Mouse (Mus musculus) embryonic facial prominence, embryonic 12.5 days (tissue): ENCODE measurements around the gene Gad2. TPM values are rescaled to one million over a fixed set of nuclear protein-coding genes. Genes with fewer than 3 reads are reported as not detected.
A peak's percentile ranks its signal among the peaks of the same experiment; 100 is the strongest.

Experiments used
- ATAC-seq: fragments of 200-750 bp; cut with Nextera tagmentation; 2 replicates; pipeline ENCODE4 v1.8.0; 2017; ENCODE audit not compliant: insufficient number of reproducible peaks, insufficient read depth, low FRiP score, low TSS enrichment
- H3K27ac ChIP-seq: fragments of 300-500 bp; sonication (generic); 2 replicates; pipeline ENCODE4 v1.5.1; 2016; ENCODE audit warnings: mild to moderate bottlenecking
- H3K27me3 ChIP-seq: fragments of 300-500 bp; sonication (generic); 2 replicates; pipeline ENCODE4 v1.6.1; 2016; ENCODE audit warnings: mild to moderate bottlenecking, moderate library complexity
- H3K36me3 ChIP-seq: fragments of 300-500 bp; sonication (generic); 2 replicates; pipeline ENCODE4 v1.6.1; 2016; ENCODE audit warnings: mild to moderate bottlenecking
- H3K4me1 ChIP-seq: fragments of 300-500 bp; sonication (generic); 2 replicates; pipeline ENCODE4 v1.6.1; 2016
- H3K4me2 ChIP-seq: fragments of 300-500 bp; sonication (generic); replicated peaks from 2 replicates; pipeline ENCODE4 v1.6.1; 2016; ENCODE audit warnings: mild to moderate bottlenecking, moderate library complexity
- H3K4me3 ChIP-seq: fragments of 300-500 bp; sonication (generic); 2 replicates; pipeline ENCODE4 v1.5.1; 2016; ENCODE audit warnings: mild to moderate bottlenecking
- H3K9ac ChIP-seq: fragments of 300-500 bp; sonication (generic); 2 replicates; pipeline ENCODE4 v1.6.1; 2016; ENCODE audit warnings: mild to moderate bottlenecking, moderate library complexity
- H3K9me3 ChIP-seq: fragments of 300-500 bp; sonication (generic); 2 replicates; pipeline ENCODE4 v1.6.1; 2016; ENCODE audit warnings: mild to moderate bottlenecking, moderate library complexity
- WGBS: fragments of 180-500 bp; shearing (Covaris S2); methylation state at CpG from one replicate; pipeline ENCODE4 v1.1.7; 2016; 5-methylcytosine and 5-hydroxymethylcytosine counted together
- polyA plus RNA-seq: library from polyadenylated mRNA; unstranded; fragments of >200 nt; fragmentation: Nextera tagmentation; extraction: Ambion mirVana; gene quantifications from 2 replicates; pipeline ENCODE4 v1.2.1, GENCODE M21; 2016

The Gad2 gene
- polyA plus RNA-seq, 1 experiment from 2014 or later, result 2.4 TPM

DNA sequence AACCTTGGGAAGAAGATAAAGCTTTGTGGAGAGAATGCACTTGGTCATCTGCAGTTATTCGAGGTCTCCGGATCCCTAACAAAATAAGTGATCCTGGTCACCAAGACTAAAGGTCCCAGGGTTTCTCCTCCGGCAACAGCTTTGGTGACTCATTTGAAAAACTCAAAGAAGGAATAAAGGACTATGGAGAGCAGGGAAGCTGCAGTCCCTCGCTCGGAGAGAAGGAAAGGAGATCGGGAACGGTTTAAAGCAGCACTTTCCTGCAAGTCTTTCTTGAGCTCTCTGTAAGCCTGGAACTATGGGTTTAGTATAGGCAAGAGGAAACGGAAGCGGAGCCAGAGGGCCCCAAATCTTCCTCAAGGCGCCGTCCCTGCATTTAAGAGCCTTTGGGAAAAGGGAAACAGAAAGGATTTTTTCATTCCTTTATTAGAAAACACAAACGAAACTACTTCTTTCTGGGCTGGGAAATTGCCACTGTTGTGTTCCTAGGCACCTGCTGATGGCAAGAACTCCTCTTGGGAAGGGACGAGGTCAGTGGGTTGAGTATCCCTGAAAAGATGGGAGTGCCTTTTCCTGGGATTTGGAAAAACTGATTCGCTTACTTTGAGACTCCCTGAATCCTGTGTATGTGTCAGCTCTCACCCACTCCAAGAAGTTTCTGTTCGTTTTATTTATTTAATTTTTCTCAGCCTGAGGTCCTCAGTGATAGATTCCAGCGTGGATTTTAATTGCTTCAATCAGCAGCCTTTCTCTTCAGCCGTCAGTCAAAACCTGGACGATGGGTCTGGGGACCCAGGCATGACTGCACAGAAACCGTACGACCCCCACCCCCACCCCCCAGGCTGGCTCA is 802 bp upstream of the Gad2 start:
- H3K4me2 ChIP-seq, result peak overlapping the region; percentile 65
- peak overlapping the region; percentile 39; the same call in 1 of the 2 replicates for H3K4me3 ChIP-seq
- H3K27ac ChIP-seq, result no peak overlapping the region

DNA sequence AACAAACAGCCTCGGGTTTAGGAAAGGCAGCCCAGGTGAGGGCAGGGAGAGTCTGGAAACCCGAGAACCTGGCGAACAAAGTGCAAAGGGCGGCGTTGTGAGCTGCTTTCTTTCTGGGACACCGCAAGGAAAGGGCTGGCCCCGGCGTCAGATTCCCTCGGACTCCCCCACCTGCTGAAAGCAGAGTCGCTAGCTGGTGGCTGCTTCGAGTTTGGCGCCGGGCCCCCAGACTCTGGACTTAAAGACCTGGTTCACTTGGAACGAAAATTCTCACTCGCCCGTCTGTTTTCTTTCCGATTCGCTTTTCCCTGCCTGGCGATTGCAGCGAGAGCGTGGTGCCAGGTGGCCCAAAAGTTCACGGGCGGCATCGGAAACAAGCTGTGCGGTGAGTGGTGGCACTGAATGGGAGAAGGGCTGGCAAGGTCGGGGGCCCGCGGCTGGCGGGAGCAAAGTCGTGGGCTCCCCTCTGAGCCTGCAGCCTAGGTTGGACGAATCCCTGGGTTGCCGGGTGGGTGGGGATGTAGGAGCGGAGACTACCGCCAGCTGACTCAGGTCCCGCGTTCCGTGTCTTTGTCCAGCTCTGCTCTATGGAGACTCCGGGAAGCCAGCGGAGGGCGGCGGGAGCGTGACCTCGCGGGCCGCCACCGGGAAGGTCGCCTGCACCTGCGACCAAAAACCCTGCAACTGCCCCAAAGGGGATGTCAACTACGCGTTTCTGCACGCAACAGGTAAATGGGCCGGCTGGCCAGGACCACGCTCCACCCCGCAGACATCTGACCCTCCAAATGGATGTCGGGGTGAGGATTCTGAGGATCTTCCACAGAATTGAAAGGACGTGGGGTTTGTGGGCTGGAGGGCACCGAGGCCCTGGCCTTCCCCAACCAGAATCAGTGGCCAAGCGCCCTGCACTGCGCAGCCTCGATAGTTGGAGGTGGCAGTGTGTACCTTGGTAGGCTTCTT is 1.4 kb downstream of the Gad2 start:
- Histone ChIP-seq H3K4me3 (peak overlapping the region; percentile 39), H3K9me3 (no peaks in the 10 kb centered on the region), H3K36me3 (no peaks in the 10 kb centered on the region), H3K9ac (no peak overlapping the region), H3K27ac (no peak overlapping the region), H3K4me1 (peaks cover 19% of the 10 kb centered on the region; the same call in 1 of the 2 replicates), H3K4me2 (peak overlapping the region; percentile 65), H3K27me3 (peaks cover 94% of the 10 kb centered on the region)
- ATAC-seq, result no peak
- WGBS, result under 1% methylated on average over 60 of the region's 60 CpGs

More for the DNA sequence above, 802 bp upstream of the Gad2 start:
- Histone ChIP-seq H3K9ac (no peak overlapping the region), H3K36me3 (no peaks in the 10 kb centered on the region), H3K27me3 (peaks cover 92% of the 10 kb centered on the region), H3K9me3 (no peaks in the 10 kb centered on the region), H3K4me1 (peaks cover 19% of the 10 kb centered on the region; the same call in 1 of the 2 replicates)
- WGBS, result 3% methylated on average over 20 of the region's 20 CpGs
- no peak for ATAC-seq

DNA sequence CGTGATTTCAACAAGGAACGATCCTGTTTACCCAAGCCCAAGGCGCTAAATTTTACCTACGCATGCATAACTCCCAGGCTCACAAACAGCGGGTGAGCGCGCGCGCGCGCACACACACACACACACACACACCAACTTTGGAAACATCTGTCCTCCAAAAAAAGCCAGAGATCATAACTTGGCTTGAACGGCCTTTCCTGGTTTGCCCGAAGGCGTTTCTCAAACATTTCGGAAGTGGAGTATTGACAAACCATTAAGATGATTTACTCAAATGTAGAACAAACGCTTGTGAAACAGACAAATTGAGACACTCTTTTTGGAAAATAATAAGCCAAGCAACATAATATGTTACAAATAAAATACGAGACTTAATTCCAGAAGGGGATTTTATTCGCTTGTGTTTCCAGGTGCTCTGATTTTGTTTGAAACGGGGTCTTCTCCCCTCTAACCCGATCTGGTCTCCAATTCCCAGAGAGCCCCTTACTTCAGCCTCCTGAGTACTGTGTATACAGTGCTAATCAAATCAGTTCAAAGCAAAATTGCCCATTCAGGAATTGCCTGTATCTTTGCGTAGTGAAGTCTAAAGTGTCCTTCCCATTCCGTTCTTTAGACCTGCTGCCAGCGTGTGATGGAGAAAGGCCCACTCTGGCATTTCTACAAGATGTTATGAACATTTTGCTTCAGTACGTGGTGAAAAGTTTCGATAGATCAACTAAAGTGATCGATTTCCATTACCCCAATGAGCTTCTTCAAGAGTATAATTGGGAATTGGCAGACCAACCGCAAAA is 2.4 kb downstream of the Gad2 start:
- H3K27me3 ChIP-seq, result peaks cover 84% of the 10 kb centered on the region
- peaks cover 19% of the 10 kb centered on the region; the same call in 1 of the 2 replicates for H3K4me1 ChIP-seq
- no peak for ATAC-seq
- H3K27ac ChIP-seq, result no peak overlapping the region
- H3K36me3 ChIP-seq, result no peaks in the 10 kb centered on the region
- 3% methylated on average over 27 of the region's 27 CpGs for WGBS
- no peak overlapping the region for H3K9ac ChIP-seq
- peak overlapping the region; percentile 39 for H3K4me3 ChIP-seq
- no peak overlapping the region for H3K4me2 ChIP-seq
- no peaks in the 10 kb centered on the region for H3K9me3 ChIP-seq

DNA sequence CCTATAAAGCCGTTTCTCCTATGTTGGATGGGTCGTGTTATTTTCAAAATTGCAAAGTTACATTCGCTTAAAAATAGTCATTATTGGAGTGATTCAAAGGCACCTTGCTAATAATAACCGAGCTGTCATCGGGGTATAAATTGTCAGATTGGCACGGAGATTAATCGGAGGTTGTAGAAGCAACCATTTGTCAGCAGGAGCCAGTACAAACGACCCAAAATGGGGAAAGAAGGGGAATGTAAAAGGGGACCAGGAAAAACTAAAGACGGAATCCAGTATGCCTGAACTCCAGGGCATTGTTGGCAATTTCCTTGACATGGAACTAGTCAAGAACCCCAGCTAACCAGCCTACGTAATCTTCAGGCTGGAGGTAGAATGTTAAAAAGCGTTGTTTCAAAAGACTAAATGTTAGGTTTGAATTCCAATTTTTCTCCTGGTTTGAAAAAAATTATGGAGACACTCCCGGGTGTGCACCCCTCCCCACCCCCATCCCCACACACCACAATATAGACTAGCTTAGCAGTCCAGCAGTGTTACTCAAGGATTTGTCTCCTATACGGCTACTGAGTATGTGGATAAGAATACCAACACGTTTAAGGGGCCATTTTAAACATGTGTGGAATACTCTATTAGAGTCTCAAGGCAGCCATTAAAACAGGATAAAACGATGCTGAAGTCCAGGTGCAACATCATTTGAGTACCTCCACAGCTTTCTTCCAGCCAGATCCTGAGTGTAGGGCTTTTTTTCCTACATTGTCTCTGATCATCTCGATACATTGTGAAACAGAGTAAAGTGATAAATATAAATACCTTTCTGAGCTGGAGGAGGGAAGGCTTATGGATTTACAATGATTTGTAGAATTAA is 3.3 kb downstream of the Gad2 start:
- 9% methylated on average over 16 of the region's 16 CpGs for WGBS
- Histone ChIP-seq H3K4me2 (no peak overlapping the region), H3K36me3 (no peaks in the 10 kb centered on the region), H3K9me3 (no peaks in the 10 kb centered on the region), H3K9ac (no peak overlapping the region), H3K27ac (no peak overlapping the region), H3K27me3 (peaks cover 74% of the 10 kb centered on the region), H3K4me1 (peaks cover 19% of the 10 kb centered on the region; the same call in 1 of the 2 replicates), H3K4me3 (no peak overlapping the region)
- no peak for ATAC-seq

DNA sequence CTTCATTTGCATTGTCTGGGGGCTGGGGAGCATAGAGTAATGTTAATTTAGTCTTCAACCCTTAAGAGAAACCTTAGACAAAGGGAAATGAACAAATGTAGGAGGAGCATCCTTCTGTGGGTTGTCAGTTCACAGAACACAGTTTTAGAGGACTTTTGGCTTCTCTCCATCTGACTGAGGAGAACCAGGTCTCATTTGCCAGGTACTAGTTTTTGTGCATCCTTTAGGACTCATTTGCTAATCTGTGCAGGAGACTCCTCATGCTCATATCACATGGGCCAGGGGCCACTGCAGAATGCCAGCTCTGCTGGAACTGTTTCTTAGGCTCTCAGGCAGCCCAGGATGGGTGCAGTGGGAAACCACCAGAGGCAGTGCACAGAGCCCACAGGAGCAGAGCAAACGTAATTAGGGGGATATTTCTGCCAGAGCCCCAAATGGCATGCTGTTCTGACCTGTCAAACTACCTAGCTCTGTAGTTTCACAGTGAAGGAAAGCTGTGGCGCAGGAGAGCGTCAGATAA is 5.2 kb downstream of the Gad2 start:
- WGBS, result 22% methylated on average over 3 of the region's 3 CpGs
- Histone ChIP-seq H3K27me3 (peaks cover 59% of the 10 kb centered on the region), H3K4me3 (no peak overlapping the region), H3K36me3 (no peaks in the 10 kb centered on the region), H3K27ac (no peak overlapping the region), H3K9ac (no peak overlapping the region), H3K4me1 (peaks cover 12% of the 10 kb centered on the region; the same call in 1 of the 2 replicates), H3K9me3 (no peaks in the 10 kb centered on the region), H3K4me2 (no peak overlapping the region)
- ATAC-seq, result no peak

DNA sequence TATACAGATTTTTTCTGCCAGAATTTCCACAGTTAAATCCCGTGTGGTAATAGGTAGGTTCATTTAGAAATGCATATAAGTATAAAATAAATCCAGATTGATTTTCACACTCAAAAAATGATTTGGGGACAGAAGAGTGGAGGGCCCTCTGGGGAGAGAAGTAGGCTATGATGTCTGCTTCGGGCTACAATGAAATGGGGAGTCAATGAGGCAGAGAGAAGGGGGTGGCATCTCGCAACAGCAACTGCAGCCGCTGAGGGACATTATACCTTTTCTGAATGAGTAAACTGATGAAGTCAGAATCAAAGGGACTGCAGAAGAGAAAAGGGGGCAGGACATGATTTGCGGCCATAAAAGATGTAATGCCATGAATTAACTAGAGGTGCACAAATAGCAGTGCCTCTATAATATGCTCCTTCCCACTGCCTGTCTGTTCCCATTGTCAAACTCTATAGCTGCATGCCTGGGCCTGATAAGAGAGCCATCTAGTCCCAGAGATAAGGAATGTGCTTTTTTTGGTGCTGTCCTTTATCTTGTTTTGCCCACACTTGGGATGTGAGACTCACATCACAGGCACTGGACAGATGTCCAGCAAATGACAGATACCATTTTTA is 5.9 kb downstream of the Gad2 start:
- peaks cover 52% of the 10 kb centered on the region for H3K27me3 ChIP-seq
- no peak overlapping the region for H3K27ac ChIP-seq
- H3K4me2 ChIP-seq, result no peak overlapping the region
- peaks cover 5% of the 10 kb centered on the region; the same call in 1 of the 2 replicates for H3K4me1 ChIP-seq
- H3K4me3 ChIP-seq, result no peak overlapping the region
- no peaks in the 10 kb centered on the region for H3K36me3 ChIP-seq
- no peak for ATAC-seq
- 33% methylated on average over 5 of the region's 5 CpGs for WGBS
- no peaks in the 10 kb centered on the region for H3K9me3 ChIP-seq
- H3K9ac ChIP-seq, result no peak overlapping the region

DNA sequence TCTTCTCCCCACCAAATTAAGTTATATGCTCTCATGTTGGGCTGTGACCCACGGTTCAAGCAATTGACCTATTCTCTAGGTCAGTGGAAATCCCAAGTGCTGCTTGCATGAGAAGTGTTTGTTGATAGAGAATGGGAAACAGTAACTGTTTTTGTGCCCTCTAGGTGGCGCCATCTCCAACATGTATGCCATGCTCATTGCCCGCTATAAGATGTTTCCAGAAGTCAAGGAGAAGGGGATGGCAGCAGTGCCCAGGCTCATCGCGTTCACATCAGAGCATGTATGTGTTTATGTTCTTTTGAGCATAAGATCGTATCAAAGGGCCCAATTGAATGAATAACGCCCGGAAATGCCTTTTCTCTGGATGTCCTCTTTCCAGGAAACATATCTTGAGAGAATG is 12.8 kb downstream of the Gad2 start:
- no peak overlapping the region for H3K27ac ChIP-seq
- no peak for ATAC-seq
- WGBS, result 44% methylated on average over 8 of the region's 8 CpGs

DNA sequence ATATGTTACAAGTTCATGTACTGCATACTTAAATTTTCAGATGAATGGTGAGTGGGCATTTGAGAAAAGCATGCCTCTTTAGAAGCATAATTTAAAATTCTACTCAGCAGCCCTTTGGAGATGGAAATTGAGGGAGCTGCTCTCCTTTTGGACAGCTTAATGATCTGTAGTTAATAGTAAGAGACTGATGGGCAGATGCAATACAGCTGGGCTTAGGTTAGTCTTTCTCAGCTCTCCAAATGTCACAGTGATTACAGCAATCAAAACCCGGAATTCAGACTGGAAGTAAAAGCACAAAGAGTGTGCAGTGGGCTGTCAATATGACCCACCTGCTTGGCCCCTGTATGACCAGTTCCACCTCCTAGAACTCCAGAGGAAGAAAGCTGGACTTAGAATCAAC is 24.1 kb downstream of the Gad2 start:
- no peaks in the 10 kb centered on the region for H3K36me3 ChIP-seq
- H3K4me1 ChIP-seq, result no peaks in the 10 kb centered on the region
- no peak overlapping the region for H3K9ac ChIP-seq
- H3K4me3 ChIP-seq, result no peak overlapping the region
- ATAC-seq, result no peak
- H3K9me3 ChIP-seq, result no peaks in the 10 kb centered on the region
- no peak overlapping the region for H3K4me2 ChIP-seq
- no peaks in the 10 kb centered on the region for H3K27me3 ChIP-seq
- WGBS, result 57% methylated on average over 1 of the region's 1 CpGs
- no peak overlapping the region for H3K27ac ChIP-seq

More for the DNA sequence above, 12.8 kb downstream of the Gad2 start:
- Histone ChIP-seq H3K4me3 (no peak overlapping the region), H3K4me1 (no peaks in the 10 kb centered on the region), H3K9me3 (no peaks in the 10 kb centered on the region), H3K4me2 (no peak overlapping the region), H3K36me3 (no peaks in the 10 kb centered on the region), H3K9ac (no peak overlapping the region), H3K27me3 (0 out of 2 replicates have a peak, but pooled peaks cover 3% of the 10 kb centered on the region)

DNA sequence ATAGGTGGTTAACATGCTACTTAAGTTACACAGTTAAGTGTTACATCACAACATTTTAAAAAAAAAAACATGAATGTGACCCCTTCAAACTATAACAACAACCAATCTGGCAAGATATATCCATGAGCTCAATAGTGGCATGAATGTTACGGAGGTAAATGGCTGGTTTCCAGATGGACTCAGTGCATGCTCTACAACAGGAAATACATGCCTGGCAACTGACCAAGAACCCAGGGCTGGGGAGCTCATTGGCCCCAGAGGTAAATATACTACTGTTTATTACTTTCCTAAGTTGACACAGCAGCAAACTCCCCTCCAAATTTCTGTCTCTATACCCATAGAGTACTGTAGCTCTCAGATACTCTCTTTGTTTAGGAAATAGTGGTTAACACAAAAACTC is 26.4 kb downstream of the Gad2 start:
- H3K9ac ChIP-seq, result no peak overlapping the region
- 64% methylated on average over 1 of the region's 1 CpGs for WGBS
- no peaks in the 10 kb centered on the region for H3K9me3 ChIP-seq
- no peaks in the 10 kb centered on the region for H3K36me3 ChIP-seq
- no peak for ATAC-seq
- no peak overlapping the region for H3K27ac ChIP-seq
- no peak overlapping the region for H3K4me2 ChIP-seq
- no peaks in the 10 kb centered on the region for H3K27me3 ChIP-seq
- no peaks in the 10 kb centered on the region for H3K4me1 ChIP-seq
- H3K4me3 ChIP-seq, result no peak overlapping the region

DNA sequence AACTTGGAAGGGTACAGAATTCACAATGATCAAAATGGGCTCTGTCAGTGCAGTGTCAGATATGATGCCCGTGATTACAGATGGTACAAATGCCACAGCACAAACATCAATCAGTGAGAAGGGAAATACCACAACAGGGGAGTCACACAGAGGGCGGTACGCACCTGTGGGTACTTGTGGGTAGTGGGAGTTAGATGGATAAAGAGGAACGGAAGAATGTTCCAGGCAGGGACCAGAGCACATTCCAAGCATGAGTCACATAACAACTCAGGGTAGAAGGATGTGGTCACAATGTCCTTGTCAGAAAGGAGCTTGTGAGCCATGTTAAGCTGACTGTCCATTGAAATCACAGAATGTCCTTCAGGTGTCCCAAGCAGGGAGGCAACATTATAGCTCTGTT is 29.8 kb downstream of the Gad2 start:
- ATAC-seq, result no peak
- no peaks in the 10 kb centered on the region for H3K4me1 ChIP-seq
- WGBS, result 76% methylated on average over 4 of the region's 4 CpGs
- H3K27me3 ChIP-seq, result no peaks in the 10 kb centered on the region
- no peak overlapping the region for H3K4me3 ChIP-seq
- H3K36me3 ChIP-seq, result no peaks in the 10 kb centered on the region
- no peaks in the 10 kb centered on the region for H3K9me3 ChIP-seq
- H3K4me2 ChIP-seq, result no peak overlapping the region
- no peak overlapping the region for H3K27ac ChIP-seq
- no peak overlapping the region for H3K9ac ChIP-seq
